Mouse (Mus musculus) ovary, postnatal 36 days (tissue): ENCODE results near the gene Bmp2k.

ENCODE experiments used
- DNase-seq: peaks from one replicate; pipeline ENCODE4 v3.0.0; 2022; ENCODE audit warnings: low spot score, mixed read lengths

Gene Bmp2k

GRCm38 (mm10) chr5:97055511-97056068 is 58.1 kb downstream of the Bmp2k start:
- DNase-seq: no peak

- DNase-seq: no peak
Observed at GRCm38 (mm10) chr5:97056359-97056758, 58.9 kb downstream of the Bmp2k start.

DNA sequence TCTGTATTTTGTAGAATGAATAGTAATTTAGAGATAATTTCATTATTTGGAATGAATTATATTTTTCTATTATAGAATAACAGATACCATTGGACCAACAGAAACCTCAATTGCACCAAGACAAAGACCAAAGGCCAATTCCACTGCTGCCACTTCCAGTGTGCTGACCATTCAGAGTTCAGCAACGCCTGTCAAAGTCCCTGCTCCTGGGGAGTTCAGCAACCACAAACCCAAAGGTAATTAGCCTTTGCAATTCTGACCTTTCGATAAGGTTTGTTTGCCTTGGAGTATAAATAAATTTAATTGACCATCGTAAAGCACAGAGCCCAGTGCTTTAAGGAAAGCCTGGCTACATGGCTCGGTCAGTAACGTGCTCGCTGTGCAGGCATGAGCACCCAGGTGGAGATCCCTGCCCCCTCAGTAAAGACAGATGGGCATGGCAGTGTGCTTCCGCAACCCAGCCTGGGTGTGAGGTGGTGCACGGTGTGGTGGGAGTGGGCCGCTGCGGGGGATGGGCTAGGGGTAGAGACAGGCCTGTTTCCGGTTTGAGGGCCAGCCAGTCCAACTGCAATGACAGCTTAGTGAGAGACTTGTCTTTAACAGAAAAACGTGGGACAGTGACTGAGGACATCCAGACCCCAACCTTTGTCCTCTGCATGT is 59.4 kb downstream of the Bmp2k start:
- no peak for DNase-seq

GRCm38 (mm10) chr5:97060864-97061263 is 63.4 kb downstream of the Bmp2k start:
- DNase-seq: no peak

DNA sequence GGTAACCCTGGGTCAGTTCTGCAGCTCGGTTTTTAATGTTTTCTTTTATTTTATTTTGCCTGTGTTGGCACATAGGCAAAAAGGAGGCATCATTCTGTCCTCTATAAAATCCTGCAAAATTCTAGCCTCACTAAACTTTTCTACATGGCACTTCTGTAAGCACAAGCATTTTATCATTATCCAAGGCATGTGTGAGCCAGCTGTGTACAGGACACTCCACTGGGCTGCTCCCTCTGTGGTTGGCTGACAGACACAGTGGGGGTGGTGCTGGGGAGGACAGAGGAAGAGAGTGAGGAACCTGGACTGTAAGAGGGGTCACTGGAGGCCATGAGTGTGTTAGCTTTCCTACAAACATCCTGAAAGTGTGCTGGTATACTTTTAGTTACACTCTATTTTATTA is 64.6 kb downstream of the Bmp2k start:
- no peak for DNase-seq

DNA sequence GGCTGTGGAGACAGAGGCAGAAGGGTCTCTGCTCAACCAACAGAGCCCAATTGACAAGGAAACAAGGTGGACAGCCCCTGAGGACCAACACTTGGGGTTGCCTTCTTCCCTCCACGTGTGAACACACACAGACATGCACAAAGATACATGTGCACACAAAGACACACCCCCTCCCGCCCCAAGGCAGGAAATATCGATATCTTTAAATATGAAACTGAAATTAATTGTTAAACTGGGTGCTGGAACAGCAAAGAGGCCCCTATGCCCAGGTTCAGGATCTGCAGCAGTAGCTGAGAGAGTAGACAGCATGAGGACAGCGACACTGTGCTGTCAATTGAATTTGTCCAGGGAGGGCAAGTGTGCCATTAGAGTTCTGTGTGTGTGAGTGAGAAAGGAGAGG is 68.3 kb downstream of the Bmp2k start:
- no peak for DNase-seq

DNA sequence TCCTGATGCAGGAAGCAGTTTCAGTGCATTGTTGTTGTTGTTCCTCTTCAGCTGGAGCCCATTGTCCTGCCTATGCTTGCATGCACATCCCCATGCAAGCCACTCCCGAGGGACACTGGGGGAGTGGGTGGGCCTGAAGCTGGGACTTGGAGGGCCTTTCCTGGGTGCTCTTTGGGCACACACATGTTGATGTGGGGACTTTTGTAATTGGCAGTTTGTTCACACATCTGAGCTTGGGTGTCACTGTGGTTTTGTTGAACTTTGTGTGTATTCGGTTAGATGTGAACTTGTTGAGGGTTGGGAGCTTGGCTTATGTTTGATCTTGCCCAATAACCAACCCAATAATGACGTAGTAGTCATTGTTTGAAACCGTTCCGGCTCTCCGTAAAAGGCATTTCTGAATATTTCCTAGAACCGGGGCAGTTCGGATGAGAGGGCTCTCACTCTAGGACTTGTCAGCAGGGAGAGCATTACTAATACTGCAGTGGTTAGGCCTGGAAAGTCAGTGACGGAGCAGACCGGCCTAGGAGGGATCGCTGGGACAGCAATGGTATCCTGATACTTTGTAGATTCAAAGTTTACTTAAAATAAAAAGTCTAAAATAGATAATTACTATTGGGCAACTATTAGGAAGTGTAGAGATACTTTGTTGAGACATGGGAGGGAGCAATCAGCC is 78.1 kb downstream of the Bmp2k start:
- no peak for DNase-seq

DNA sequence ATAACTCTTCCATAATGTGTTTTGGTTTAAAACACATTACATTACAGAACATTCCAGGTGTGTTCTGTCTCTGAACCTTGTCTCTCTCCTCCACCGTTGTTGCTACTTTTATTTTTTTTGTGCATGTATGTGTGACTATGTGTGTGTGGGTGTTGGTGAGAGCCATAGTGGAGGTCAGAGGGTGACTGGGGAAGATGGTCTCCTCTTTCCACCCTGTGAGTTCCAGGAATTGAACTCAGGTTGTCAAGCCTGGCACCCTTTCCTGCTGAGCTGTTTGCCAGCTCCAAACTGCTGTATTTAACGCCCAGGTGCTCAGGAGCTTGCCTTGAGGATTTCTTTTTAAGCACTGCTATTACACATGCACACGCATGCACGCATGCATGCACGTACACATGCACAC is 78.7 kb downstream of the Bmp2k start:
- DNase-seq: no peak

- no peak for DNase-seq
Observed at GRCm38 (mm10) chr5:97077676-97078075, 80.2 kb downstream of the Bmp2k start.

DNA sequence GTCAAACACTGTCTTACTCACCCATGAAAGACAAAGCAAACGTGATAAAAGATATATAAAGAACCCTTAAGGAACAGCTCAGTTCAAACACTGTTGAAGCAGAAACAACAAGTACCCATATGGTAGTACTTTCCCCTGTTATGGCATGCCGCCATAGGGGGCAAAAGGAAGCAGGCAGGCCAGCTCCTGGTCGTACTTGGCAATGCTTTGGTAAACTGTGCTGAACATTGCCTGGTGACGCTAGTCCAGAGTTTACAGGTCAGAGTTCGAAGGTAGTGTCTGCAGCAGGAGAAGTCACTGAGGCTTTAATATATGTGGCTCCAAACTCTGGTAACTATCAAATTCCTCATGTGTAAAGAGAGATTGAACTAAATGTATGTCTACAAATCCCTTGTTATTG is 81.2 kb downstream of the Bmp2k start:
- no peak for DNase-seq

- DNase-seq: no peak
Observed at GRCm38 (mm10) chr5:97081481-97081880, 84.0 kb downstream of the Bmp2k start.

DNA sequence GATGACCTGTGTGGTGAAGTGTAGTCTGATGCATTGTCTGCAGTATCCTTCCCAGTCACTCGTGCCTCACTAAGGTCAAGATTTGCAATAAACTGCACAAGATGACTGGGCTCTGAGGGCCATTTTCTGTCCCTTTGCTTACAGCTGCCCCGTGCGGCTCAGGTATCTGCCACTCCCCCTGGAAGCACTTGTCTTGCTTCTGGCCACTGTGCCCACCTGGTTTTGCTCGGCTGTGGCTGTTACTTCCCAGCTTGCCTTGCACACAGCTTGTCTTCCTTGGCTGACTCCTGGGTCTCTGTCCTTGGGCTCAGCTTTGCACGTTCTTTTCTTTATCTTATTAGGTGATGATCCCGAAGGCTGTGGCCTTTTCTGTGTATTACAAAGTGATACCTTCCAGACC is 86.2 kb downstream of the Bmp2k start:
- no peak for DNase-seq

GRCm38 (mm10) chr5:97084541-97084940 is 87.1 kb downstream of the Bmp2k start:
- peak; percentile 27 for DNase-seq

DNA sequence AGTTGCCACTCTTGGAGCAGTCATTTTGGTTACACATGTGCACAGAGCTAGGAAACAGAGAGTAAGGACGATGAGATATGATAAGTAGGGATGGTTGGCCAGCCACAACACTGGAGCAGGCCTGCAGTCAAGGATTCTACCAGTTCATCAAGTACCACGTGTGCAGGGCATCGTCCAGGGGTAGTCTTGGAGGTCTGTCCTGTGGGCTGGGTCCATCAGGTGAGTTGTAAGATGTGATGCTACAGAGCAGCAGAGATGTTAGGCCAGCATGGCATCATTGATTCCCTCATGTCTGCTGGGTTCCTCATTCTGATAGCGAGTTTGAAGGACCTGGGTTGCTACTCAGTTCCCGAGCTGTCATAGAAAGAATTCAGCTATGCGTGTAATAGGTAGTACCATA is 87.6 kb downstream of the Bmp2k start:
- no peak for DNase-seq

- peak; percentile 21 for DNase-seq
Observed at GRCm38 (mm10) chr5:97087030-97087630, 89.6 kb downstream of the Bmp2k start.

- DNase-seq: no peak
Observed at GRCm38 (mm10) chr5:97087746-97088145, 90.3 kb downstream of the Bmp2k start.

- DNase-seq: no peak
Observed at GRCm38 (mm10) chr5:97088231-97088630, 90.7 kb downstream of the Bmp2k start.

GRCm38 (mm10) chr5:97089426-97089825 is 91.9 kb downstream of the Bmp2k start:
- DNase-seq: no peak

DNA sequence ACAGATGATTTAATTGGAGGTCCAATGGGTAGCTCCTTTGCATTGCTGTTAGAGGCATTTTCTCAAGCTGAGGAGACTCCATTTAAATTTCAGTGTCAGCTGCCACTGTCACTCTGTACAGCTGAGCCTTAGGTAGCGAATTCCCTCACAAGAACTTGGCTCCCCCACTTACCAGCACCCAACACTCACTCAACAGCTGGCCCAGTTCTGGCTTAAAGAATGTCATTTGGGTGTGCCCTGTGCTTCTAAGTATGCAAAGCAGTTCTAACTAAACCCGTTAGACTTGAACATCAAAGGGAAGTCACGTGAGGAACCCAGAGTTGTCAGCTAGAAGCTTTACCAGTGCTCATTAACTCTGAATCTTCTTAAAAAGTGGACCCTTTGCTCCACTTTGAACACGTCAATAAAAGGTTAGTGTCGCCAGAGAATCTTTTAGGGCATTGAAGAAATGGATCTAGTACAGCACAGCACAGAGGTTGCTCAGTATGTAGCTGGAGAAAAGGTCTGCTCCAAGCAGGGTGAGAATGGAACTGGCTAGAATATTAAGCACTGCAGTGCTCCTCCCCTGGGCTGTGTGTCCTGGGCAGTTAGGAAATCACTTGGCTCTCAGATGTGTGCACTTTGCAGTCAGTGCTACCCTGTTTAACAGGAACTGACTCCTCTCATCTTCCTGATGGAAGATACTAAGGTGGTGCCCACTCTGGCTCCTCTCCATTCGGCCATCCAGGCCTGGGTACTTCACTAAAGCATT is 92.7 kb downstream of the Bmp2k start:
- DNase-seq: no peak

GRCm38 (mm10) chr5:97092970-97093369 is 95.5 kb downstream of the Bmp2k start:
- DNase-seq: no peak

- no peak for DNase-seq
Observed at GRCm38 (mm10) chr5:97095335-97095734, 97.8 kb downstream of the Bmp2k start.

DNA sequence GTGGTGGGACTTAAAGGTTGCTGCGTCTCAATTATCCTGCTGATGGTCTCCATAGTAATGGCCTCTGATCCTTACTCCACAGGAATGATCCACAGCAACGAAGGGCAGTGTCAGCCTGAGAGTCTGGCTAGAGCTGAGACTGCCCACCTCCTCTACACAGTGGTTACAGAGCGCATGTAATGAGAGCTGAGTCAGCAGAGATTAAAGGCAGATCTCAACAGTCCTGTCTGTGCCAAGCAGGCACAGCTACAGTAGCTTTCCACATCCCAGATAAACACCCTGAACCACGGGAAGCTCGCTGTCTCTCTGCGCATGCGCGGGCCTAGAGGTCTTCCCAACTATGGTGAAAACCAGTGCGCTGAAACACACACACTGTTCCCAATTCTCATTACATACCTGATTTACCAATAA is 100.1 kb downstream of the Bmp2k start:
- DNase-seq: no peak
